Mouse (Mus musculus) kidney, embryonic 15.5 days (tissue): Measurements from ENCODE around the gene Eogt. TPM values are rescaled to one million over a fixed set of nuclear protein-coding genes. Genes with fewer than 3 reads are reported as not detected.

Experiments
- ATAC-seq: fragments of 200-750 bp; cut with Nextera tagmentation; replicated peaks from 2 replicates; pipeline ENCODE4 v1.8.0; 2017; ENCODE audit warnings: moderate TSS enrichment; ENCODE audit not compliant: low FRiP score
- H3K27ac ChIP-seq: fragments of 300-500 bp; sonication (generic); 2 replicates; pipeline ENCODE4 v1.5.1; 2015; ENCODE audit warnings: mild to moderate bottlenecking, inconsistent platforms
- H3K27me3 ChIP-seq: fragments of 300-500 bp; sonication (generic); 2 replicates; pipeline ENCODE4 v1.6.1; 2015; ENCODE audit warnings: inconsistent platforms
- H3K36me3 ChIP-seq: fragments of 300-500 bp; sonication (generic); 2 replicates; pipeline ENCODE4 v1.6.1; 2015; ENCODE audit warnings: inconsistent platforms
- H3K4me1 ChIP-seq: fragments of 300-500 bp; sonication (generic); 2 replicates; pipeline ENCODE4 v1.6.1; 2015; ENCODE audit warnings: inconsistent platforms
- H3K4me2 ChIP-seq: fragments of 300-500 bp; sonication (generic); 2 replicates; pipeline ENCODE4 v1.6.1; 2015; ENCODE audit warnings: moderate library complexity, mild to moderate bottlenecking, inconsistent platforms
- H3K4me3 ChIP-seq: fragments of 300-500 bp; sonication (generic); replicated peaks from 2 replicates; pipeline ENCODE4 v1.5.1; 2015; ENCODE audit warnings: mild to moderate bottlenecking, inconsistent platforms
- H3K9ac ChIP-seq: fragments of 300-500 bp; sonication (generic); 2 replicates; pipeline ENCODE4 v1.6.1; 2015; ENCODE audit warnings: mild to moderate bottlenecking, inconsistent platforms
- H3K9me3 ChIP-seq: fragments of 300-500 bp; sonication (generic); replicated peaks from 2 replicates; pipeline ENCODE4 v1.6.1; 2016; ENCODE audit warnings: inconsistent platforms
- WGBS: fragments of 180-500 bp; shearing (Covaris S2); methylation state at CpG from one replicate; pipeline ENCODE4 v1.1.7; 2015; ENCODE audit warnings: mixed read lengths; 5-methylcytosine and 5-hydroxymethylcytosine counted together
- polyA plus RNA-seq: library from polyadenylated mRNA; unstranded; fragments of >200 nt; fragmentation: Nextera tagmentation; extraction: Ambion mirVana; gene quantifications from 2 replicates; pipeline ENCODE4 v1.2.1, GENCODE M21; 2015

Gene Eogt
- polyA plus RNA-seq = 18.7 and 20.1 TPM in 2 replicates

DNA sequence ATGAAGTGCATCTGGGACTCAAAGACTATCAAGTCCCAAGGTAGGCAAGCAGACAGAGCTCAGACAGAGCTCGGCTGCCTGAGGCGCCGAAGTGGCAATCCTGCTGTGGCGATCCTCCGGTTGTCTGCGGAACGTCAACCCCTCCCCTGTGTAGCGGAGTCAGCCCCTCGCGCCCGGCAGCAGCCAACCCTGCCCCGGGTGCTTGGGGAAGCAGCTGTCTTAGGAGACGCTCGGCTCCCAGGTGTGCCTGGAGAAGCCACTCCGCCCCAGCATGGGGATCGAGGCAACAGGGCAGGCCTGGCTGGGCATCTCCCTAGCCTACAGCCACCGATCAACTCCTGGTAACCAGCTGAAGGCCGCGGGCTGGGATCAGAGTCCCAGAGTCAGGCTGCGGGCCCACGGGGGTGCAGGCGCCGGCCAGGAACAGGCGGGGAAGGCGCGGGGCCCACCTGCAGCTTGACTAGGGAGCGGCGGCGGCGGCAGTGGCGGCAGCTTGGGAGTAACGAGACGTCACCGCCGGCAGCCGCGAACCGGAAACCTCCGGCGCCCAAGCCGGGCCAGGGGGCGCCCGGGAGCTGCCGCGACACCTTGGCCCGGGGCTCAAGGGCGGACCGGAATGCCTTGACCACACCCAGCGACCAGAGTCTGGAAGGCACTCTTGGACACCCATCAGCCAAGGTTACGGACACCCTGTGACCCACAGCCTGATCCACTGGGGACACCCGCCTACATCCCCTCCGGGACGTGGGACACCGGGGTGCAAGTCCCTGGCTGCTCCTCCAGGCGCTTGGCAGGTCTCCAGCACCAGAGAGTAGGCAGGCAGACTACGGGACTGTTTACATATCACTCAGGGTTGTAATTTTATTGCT is at the start of gene Eogt:
TSS of gene Eogt (minus strand) at position 800 of the 869 bp plus-strand sequence.
- Histone ChIP-seq H3K27me3 (no peaks in the 10 kb centered on the region), H3K27ac (peak within 1 kb of the TSS; percentile 84), H3K4me1 (peaks cover 30% of the 10 kb centered on the region), H3K4me2 (peak within 1 kb of the TSS; percentile 97), H3K9ac (peak within 1 kb of the TSS; percentile 84), H3K9me3 (no peaks in the 10 kb centered on the region), H3K36me3 (peaks cover 2% of the 10 kb centered on the region; the same call in 1 of the 2 replicates), H3K4me3 (peak within 1 kb of the TSS; percentile 69)
- 0% methylated on average over 56 of the region's 56 CpGs for WGBS
- ATAC-seq = peak; percentile 85

GRCm38 (mm10) chr6:97179367-97179828 is 30.4 kb upstream of the Eogt start:
- 5% methylated on average over 11 of the region's 11 CpGs for WGBS
- no peak; the same call in 1 of the 2 replicates for ATAC-seq
- Histone ChIP-seq H3K4me3 (peak overlapping the region; percentile 77), H3K4me1 (peaks cover 35% of the 10 kb centered on the region), H3K27me3 (no peaks in the 10 kb centered on the region), H3K4me2 (peak overlapping the region; percentile 76), H3K9ac (peak overlapping the region; percentile 90), H3K36me3 (peaks cover 27% of the 10 kb centered on the region), H3K27ac (peak overlapping the region; percentile 97), H3K9me3 (no peaks in the 10 kb centered on the region)

GRCm38 (mm10) chr6:97178491-97179366 is 29.7 kb upstream of the Eogt start, which contains the start of gene Tmf1:
Gene Tmf1, minus strand, starts transcription at chr6:97179122.
- peak within 1 kb of the TSS; percentile 77 for H3K4me3 ChIP-seq
- no peaks in the 10 kb centered on the region for H3K27me3 ChIP-seq
- WGBS = 0% methylated on average over 80 of the region's 80 CpGs
- H3K9me3 ChIP-seq = no peaks in the 10 kb centered on the region
- H3K4me1 ChIP-seq = peaks cover 35% of the 10 kb centered on the region
- peak; percentile 98 for ATAC-seq
- H3K9ac ChIP-seq = peak within 1 kb of the TSS; percentile 90
- H3K36me3 ChIP-seq = peaks cover 24% of the 10 kb centered on the region
- H3K4me2 ChIP-seq = peak within 1 kb of the TSS; percentile 76
- peak within 1 kb of the TSS; percentile 97 for H3K27ac ChIP-seq

GRCm38 (mm10) chr6:97175716-97176115 is 26.7 kb upstream of the Eogt start:
- H3K4me1 ChIP-seq = peaks cover 35% of the 10 kb centered on the region
- no peaks in the 10 kb centered on the region for H3K27me3 ChIP-seq
- no peaks in the 10 kb centered on the region for H3K9me3 ChIP-seq
- WGBS = 41% methylated on average over 11 of the region's 11 CpGs
- H3K27ac ChIP-seq = no peak overlapping the region
- H3K36me3 ChIP-seq = peaks cover 37% of the 10 kb centered on the region
- no peak for ATAC-seq
- H3K9ac ChIP-seq = no peak overlapping the region
- peak overlapping the region; percentile 3; the same call in 1 of the 2 replicates for H3K4me2 ChIP-seq
- H3K4me3 ChIP-seq = no peak overlapping the region

- Histone ChIP-seq H3K27ac (no peak overlapping the region), H3K27me3 (no peaks in the 10 kb centered on the region), H3K9ac (no peak overlapping the region), H3K9me3 (no peaks in the 10 kb centered on the region), H3K4me3 (no peak overlapping the region), H3K4me2 (no peak overlapping the region), H3K4me1 (peaks cover 21% of the 10 kb centered on the region), H3K36me3 (peaks cover 4% of the 10 kb centered on the region)
- no peak for ATAC-seq
- 82% methylated on average over 6 of the region's 6 CpGs for WGBS
Measured at GRCm38 (mm10) chr6:97150156-97150555, 1.2 kb upstream of the Eogt start.

DNA sequence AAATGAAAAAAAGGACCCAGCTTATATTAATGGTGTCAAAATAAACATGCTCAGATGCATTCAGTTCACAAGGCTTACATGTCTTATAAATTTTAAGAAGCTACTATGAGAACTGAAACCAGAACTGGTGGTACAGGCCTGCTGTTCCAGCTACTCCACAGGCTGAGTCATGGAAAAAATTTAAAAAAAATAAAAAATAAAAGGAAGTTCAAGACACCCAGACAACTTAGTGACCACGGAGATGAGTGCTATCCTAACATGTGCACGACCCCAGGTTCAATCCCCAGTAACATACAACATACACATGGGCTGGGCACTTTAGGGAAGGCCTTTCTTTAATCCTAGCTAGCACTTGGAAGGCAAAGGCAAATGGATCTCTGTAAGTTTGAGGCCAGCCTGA is 739 bp upstream of the Eogt start:
- H3K27ac ChIP-seq = no peak overlapping the region
- H3K4me3 ChIP-seq = no peak overlapping the region
- no peak for ATAC-seq
- WGBS = 78% methylated on average over 2 of the region's 2 CpGs
- no peak overlapping the region for H3K9ac ChIP-seq
- H3K9me3 ChIP-seq = no peaks in the 10 kb centered on the region
- peaks cover 4% of the 10 kb centered on the region for H3K36me3 ChIP-seq
- H3K4me2 ChIP-seq = peak overlapping the region; percentile 97; the same call in 1 of the 2 replicates
- no peaks in the 10 kb centered on the region for H3K27me3 ChIP-seq
- peaks cover 22% of the 10 kb centered on the region for H3K4me1 ChIP-seq

DNA sequence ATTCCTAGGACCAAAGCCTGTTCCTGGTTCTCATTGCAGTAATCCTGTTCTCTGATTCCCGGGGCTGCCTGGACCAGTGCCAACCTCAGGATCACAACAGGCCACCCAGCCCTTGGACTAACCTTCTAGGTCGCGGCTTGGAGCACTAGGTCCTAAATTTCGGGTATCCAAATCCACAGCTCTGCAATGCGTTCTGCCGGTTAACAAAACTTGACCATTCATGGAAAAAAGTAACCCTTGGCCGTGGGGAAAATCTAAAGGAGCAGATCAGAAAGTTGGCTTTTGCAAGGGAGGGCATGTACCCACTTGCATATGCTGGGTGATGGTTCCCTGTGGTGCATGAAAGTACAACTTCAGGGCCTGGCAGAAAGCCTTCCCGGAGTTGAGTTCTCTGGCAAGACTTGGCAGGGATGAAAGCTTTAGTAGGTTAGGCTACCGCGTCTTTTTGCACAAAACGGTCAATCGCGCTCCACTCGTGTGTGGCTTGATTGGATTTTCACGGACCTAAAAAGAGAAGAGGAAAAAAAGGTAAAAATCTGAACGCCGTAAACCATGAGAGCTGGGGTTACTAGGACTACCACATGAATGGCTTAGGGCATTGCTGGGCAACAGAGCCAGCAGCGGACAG is 1.1 kb downstream of the Eogt start:
- ATAC-seq = no peak
- peak overlapping the region; percentile 84 for H3K27ac ChIP-seq
- peaks cover 30% of the 10 kb centered on the region for H3K4me1 ChIP-seq
- H3K4me3 ChIP-seq = peak overlapping the region; percentile 69
- H3K9me3 ChIP-seq = no peaks in the 10 kb centered on the region
- H3K36me3 ChIP-seq = no peaks in the 10 kb centered on the region
- 15% methylated on average over 18 of the region's 18 CpGs for WGBS
- peak overlapping the region; percentile 84 for H3K9ac ChIP-seq
- no peaks in the 10 kb centered on the region for H3K27me3 ChIP-seq
- H3K4me2 ChIP-seq = peak overlapping the region; percentile 97

DNA sequence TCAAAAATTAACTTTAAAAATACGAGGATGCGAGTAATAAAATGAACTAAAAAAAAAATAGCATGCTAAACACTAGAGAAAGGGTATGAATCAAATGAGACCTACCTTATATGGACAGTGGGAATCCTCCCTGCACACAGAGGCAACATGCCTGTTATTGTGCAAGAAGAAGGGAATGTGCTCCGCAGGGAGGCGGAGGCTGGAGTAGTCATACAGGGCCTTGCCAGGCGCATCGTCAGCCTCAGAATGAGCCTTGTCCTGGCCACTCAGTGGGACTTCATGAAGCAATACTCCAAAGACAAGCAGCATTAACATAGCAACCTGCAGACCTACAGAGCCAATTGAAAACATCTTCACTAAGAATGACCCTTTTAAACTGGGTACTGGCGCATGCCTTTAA is 3.8 kb downstream of the Eogt start:
- H3K27me3 ChIP-seq = no peaks in the 10 kb centered on the region
- no peak overlapping the region for H3K9ac ChIP-seq
- H3K4me3 ChIP-seq = no peak overlapping the region
- H3K4me2 ChIP-seq = peak overlapping the region; percentile 97
- peaks cover 30% of the 10 kb centered on the region for H3K4me1 ChIP-seq
- 81% methylated on average over 7 of the region's 7 CpGs for WGBS
- H3K27ac ChIP-seq = peak overlapping the region; percentile 45; the same call in 1 of the 2 replicates
- H3K9me3 ChIP-seq = no peaks in the 10 kb centered on the region
- peaks cover 8% of the 10 kb centered on the region; the same call in 1 of the 2 replicates for H3K36me3 ChIP-seq
- no peak for ATAC-seq

DNA sequence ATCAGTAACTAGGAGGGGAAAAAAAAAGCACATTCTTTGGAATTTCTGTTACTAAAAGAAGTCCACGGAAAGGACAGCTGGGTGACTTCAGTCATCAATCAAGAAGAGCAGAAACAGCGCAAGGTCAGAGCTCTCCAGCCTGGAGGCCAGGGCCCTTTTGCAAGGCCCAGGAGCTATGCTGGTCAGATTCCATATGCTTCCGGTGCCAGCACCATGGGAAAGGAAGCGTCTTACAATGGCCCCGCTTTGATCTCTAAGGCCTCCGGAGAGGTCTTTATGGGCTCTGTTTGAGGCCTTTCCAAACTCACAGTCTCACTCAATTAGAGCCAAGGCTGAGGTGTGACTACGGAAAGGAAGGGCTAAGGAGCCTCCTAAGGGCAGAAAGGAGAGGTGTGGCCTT is 4.6 kb downstream of the Eogt start:
- no peak overlapping the region for H3K4me2 ChIP-seq
- no peak; the same call in 1 of the 2 replicates for ATAC-seq
- H3K27me3 ChIP-seq = no peaks in the 10 kb centered on the region
- H3K4me1 ChIP-seq = peaks cover 27% of the 10 kb centered on the region
- no peaks in the 10 kb centered on the region for H3K9me3 ChIP-seq
- H3K4me3 ChIP-seq = no peak overlapping the region
- peaks cover 16% of the 10 kb centered on the region for H3K36me3 ChIP-seq
- peak overlapping the region; percentile 45; the same call in 1 of the 2 replicates for H3K27ac ChIP-seq
- no peak overlapping the region for H3K9ac ChIP-seq
- 10% methylated on average over 7 of the region's 7 CpGs for WGBS

DNA sequence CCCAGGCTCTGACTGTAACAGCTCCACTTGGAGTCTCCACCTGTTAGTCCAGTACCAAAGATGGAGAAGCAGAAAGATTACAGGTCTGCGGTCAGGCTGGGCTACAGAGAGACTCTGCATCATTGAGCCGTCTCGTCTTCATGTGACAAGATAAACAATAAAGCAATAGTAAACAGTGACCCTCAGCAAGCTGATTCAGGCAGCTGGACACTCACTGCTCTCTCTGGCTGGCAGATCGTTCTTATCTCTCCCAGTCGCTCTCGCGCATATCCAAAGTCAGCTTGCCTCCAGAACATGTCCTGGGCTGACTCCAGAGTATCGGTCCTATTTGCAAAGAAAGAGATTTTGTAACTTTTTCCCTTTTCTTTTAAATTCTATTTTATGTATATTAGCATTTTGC is 6.4 kb downstream of the Eogt start:
- H3K9ac ChIP-seq = no peak overlapping the region
- H3K36me3 ChIP-seq = peaks cover 22% of the 10 kb centered on the region
- no peak for ATAC-seq
- H3K27me3 ChIP-seq = no peaks in the 10 kb centered on the region
- peaks cover 12% of the 10 kb centered on the region for H3K4me1 ChIP-seq
- no peak overlapping the region for H3K4me3 ChIP-seq
- 76% methylated on average over 8 of the region's 8 CpGs for WGBS
- H3K9me3 ChIP-seq = no peaks in the 10 kb centered on the region
- H3K4me2 ChIP-seq = no peak overlapping the region
- no peak overlapping the region for H3K27ac ChIP-seq

- Histone ChIP-seq H3K36me3 (peaks cover 22% of the 10 kb centered on the region), H3K4me2 (no peak overlapping the region), H3K4me3 (no peak overlapping the region), H3K27ac (no peak overlapping the region), H3K4me1 (peaks cover 8% of the 10 kb centered on the region), H3K9me3 (no peaks in the 10 kb centered on the region), H3K27me3 (no peaks in the 10 kb centered on the region), H3K9ac (no peak overlapping the region)
- 67% methylated on average over 7 of the region's 7 CpGs for WGBS
- no peak for ATAC-seq
Measured at GRCm38 (mm10) chr6:97141811-97142210, 7.2 kb downstream of the Eogt start.
